Mouse (Mus musculus): ENCODE results near the gene Chst10.
A peak's percentile ranks its signal among the peaks of the same experiment; 100 is the strongest.

Gene Chst10

DNA sequence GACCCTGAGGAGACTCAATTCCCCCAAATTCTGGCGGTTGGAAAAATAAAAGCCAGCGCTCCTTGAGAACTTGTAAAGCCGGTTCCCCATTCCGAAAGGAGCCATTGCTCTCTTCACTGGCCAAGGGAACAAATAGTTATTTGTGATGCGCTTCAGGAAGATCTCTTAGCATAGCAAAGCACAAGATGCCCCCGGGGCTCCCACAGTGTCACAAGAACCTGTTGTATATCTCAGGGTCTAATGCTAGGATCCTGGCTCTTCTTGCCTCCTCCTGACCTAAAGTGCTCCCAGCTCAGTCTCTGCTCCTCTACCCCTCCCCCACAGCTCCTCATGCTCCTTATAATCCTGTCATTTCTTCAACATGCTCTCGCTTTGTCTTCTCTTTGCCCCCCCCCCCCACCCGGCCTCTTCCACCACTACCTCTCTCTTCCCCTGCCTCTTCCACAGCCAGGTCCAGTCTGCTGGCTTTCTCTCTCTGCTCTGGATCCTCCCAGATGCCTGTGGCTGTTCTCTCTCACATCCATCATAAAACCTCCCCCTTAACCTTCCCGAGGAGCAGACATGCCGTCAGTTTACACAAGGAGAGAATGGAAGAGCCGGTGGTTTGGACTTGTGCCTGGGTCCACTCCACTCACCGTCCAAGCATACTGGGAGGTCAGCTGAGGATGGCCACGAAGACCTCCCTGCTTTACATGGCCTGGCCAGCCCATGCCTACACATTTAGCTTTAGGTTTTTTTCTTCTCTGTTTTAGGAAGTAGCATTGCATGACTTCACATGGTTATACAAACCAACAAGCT lies 28.4 kb downstream of the Chst10 start:
- peak; percentile 71 for DNase-seq (ENCODE audit: low read depth, low spot score)

DNA sequence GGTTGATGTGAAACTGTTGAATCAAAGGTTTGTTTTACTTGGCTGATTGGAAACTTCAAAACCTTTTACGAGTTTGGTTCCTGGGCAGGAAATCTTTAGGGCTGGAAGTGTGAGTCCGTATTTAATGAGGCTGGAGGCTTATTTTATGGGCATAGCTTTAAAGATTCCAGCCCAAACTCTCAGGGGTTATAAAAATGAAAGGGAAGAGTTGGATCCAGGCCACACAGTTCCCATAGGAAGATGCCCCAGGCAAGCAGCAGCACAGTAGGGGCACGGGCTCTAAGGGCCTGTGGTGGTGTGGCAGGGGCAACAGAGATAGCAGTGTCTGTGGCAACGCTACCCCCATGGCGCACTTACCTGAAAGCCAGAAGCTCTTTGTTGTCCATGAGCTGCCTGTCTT lies 31.7 kb downstream of the Chst10 start:
- DNase-seq (ENCODE audit: low read depth, low spot score): no peak

DNA sequence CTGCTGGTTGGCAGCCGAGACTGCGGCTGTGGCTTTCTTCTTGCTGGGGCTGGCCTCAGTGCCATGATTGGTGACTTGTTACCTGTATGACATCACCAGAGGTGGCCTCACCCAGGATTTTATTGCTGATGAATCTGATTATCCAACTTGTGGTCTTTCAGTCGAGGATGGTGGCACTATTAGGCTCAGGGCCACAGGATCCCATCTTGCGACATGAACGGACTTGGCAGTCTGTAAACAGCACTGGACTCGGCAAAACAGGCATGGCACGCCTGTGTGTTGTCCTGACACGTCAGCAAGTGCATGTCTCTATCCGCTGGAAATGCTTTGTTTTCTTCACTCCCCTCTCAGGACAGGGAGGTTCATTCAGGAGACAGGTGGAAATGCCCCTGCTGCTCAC lies 33.6 kb downstream of the Chst10 start:
- DNase-seq (ENCODE audit: low read depth, low spot score): no peak

DNA sequence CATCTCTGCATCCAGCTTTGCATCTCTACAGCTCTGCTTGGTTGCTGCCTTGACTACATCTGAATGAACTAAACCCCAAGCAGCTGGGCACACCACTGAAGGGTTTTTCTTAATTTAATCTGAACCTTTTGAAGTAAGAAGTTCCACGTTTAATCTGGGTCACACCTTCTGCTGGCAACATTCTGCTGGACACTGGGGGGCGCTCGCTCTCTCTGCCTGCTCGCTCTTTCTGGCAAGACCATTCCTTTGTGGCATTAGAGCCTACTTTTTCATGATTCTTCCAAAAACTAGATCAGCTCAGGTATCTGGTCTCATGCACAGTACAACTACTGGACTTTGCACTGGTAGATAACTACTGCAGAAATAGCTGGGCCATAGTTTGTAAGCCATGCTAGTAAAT lies 35.7 kb downstream of the Chst10 start:
- DNase-seq (ENCODE audit: low read depth, low spot score): peak; percentile 42

DNA sequence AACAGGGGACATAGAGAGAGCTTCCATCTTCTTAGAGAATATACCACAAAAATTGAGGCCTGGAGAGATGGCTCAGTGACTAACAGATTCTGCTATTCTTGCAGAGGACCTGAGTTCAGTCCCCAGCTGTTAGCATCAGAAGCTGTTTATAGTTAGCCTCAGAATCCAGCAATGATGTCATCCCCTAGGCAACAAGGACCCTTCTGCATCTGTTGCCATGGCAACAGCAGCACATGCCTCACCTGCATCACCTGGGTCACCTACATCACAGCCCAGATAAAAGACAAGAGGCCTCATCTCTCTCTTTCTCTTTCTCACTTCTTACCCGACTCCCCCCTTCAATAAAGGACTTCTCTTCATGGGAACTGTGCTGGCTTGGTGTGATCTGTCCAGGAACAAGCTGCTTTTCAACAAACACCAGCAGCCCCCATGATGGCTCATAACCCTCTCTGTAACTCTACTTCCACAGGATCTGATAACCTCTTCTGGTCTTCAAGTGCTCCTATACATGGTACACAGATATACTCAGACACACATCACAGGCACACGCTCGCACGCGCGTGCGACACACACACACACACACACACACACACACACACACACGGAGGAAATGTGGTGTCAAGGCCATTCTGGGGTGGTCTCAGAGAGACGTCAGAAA lies 37.0 kb downstream of the Chst10 start:
- DNase-seq (ENCODE audit: low read depth, low spot score): no peak

DNA sequence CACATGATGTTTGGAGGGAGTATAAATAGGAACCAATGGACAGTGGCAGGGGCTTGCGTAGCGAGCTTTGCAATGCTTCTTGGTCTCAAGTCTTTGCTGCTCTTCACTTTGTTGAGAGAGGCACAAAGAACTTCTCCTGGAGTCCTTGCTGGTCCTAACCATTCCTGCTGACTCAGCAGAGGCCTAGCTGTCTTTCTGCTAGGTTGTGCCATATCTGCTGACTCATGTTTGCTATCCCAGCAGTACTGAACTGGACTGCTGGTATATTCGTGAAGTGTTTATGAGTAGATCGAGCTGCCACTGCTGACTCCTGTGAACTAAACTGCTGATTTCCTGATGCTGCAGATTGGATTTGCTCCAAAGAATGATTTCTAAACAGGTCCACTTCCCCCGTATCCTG lies 37.8 kb downstream of the Chst10 start:
- DNase-seq (ENCODE audit: low read depth, low spot score): no peak

DNA sequence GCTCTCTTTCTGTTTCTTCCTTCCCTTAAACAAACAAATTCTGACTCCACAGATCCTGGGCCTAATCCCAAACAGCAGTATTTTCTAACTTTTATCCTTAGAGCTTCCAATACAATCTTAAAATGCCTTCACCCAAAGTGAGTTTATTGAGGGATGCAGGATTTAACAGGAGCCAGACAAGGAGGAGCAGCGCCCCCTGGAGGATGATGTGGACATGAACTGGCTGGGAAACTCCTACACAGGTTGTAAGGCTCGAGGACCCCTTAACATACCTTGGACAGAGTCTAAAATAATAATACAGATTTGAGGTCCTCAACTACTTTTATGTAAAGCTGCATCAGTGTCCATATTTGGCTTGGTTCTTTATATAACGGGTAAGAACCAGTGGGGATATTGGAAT lies 41.8 kb downstream of the Chst10 start:
- peak; percentile 87 for DNase-seq (ENCODE audit: low read depth, low spot score)

GRCm38 (mm10) chr1:38852250-38852649 lies 45.7 kb downstream of the Chst10 start:
- DNase-seq (ENCODE audit: low read depth, low spot score): no peak

GRCm38 (mm10) chr1:38850650-38851049 lies 47.3 kb downstream of the Chst10 start:
- no peak for DNase-seq (ENCODE audit: low read depth, low spot score)

GRCm38 (mm10) chr1:38848451-38849289 lies 49.3 kb downstream of the Chst10 start:
- DNase-seq (ENCODE audit: low read depth, low spot score): no peak

DNA sequence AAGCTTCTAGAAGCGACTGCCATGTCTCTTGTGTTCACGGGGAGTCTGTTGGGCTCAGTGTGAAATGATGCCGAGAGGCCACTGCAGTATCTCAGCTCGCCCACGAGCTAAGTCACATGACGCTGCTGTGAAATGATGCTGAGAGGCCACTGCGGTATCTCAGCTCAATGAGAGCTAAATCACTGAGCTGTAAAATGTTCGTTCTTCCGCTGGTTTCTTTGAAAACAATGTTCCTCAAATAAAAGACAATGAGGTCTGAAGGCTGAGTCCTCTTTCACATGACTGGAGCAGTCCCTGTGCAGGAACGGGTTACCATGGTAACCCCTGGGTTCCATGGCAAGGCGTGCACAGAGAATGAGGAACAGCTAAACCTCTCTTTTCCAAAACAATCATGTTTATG lies 50.0 kb downstream of the Chst10 start:
- DNase-seq (ENCODE audit: low read depth, low spot score): no peak

DNA sequence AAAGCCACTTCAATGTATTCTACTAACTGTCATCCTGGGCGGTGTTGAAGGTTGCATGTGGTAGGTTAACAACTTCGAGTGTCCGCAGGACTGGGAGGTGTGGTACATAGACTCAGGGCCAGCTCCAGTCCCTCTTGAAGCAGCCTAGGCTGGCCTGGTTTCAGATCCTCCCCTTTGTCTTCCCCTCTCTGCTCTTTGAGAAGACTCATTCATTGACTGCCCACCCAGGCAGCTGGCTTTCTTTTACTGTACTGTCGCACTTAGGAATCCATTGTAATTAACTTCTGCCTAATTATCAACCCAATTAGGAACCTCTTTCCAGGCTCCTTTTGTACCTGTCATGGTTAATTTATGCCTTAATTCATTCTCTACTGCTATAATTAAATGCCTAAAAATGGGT lies 54.7 kb downstream of the Chst10 start:
- DNase-seq (ENCODE audit: low read depth, low spot score): no peak

GRCm38 (mm10) chr1:38842861-38843260 lies 55.1 kb downstream of the Chst10 start:
- no peak for DNase-seq (ENCODE audit: low read depth, low spot score)

GRCm38 (mm10) chr1:38839944-38840343 lies 58.0 kb downstream of the Chst10 start:
- no peak for DNase-seq (ENCODE audit: low read depth, low spot score)

DNA sequence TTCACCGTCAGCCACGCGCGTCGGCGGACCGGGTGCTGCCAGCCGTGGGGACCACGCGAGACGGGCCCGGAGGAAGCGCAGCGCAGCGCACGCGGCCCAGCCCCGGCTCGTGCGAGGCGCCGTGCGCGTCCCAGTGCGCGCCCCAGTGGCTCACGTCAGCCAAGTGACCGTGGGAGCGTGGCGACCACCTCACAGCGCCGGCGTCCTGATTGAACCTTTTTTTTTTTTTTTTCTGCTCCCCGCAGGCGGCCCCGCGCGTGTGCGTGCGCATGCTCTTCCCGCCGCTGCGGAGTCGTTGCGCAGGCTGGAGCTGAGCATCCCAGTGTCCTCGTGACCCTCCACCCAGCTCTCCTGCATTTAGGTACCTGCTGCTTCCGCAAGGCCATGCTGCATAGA lies 61.5 kb downstream of the Chst10 start, which contains the start of gene Lonrf2:
TSS of gene Lonrf2 (minus strand) at position 235 of the 396 bp plus-strand sequence.
- peak; percentile 73 for DNase-seq (ENCODE audit: low read depth, low spot score)

DNA sequence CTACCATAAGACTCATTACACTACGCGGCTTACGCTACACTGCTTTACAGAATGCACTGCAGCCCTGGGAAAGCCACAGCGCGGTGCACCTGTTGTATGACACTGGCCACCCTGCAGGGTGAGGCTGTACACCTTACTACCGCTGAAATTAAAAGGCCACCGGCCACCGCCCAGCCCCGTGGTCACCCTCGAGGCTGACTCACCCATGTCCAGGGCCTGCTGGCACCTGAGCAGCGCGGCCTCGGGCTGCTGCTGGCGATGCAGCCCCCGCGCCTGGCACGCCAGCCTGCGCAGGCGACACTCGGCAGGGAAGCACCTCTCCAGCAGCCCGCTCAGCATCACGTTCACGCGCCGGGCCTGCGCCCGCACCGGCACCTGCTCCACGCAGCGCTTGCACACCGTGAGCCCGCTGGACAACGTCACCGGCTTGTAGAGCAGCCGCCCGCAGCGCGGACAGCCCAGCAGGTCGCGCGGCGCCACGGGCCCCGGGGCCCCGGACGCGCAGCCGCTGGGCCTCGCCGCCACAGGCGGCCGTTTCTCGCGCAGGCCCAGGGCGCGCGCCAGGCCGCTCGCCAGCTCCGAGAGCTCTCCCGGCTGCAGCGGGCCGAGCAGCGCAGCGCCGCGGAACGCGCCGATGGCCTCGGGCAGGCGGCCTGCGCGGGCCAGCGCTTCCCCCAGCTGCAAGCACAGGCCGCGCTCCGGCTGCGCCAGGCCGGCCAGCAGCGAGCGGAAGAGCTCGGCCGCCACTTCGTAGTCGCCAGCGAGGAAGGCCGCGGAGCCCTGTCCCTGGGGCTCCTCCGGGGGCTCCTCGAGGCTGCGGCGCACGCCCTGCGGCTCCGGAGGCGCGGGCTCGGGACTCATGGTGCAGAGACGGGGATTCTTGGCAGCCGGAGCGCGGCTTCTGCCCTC lies 62.1 kb downstream of the Chst10 start:
- no peak for DNase-seq (ENCODE audit: low read depth, low spot score)

- peak; percentile 79 for DNase-seq (ENCODE audit: low read depth, low spot score)
Observed at GRCm38 (mm10) chr1:38834899-38835298, 63.1 kb downstream of the Chst10 start.

GRCm38 (mm10) chr1:38824926-38825325 lies 73.0 kb downstream of the Chst10 start:
- DNase-seq (ENCODE audit: low read depth, low spot score): no peak

DNA sequence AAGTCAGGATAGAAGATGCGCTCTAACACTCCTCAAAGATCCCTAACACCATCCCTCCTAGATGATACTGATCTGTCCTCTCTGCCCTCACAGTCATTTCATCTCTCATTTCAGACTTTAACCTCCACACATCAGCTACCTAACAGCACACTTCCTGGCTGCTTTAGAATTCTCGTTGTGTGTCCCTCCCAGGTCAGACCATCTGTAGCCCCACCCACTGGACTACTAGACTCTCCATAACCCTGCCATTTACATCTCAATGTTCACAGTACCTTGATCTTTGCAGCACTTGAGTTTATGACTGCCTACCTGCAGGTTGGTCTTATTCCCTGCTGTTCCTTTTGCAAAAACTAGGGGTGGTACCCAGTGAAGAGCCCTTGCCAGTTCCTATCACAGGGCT lies 74.1 kb downstream of the Chst10 start:
- DNase-seq (ENCODE audit: low read depth, low spot score): peak; percentile 98

GRCm38 (mm10) chr1:38819691-38820090 lies 78.3 kb downstream of the Chst10 start:
- no peak for DNase-seq (ENCODE audit: low read depth, low spot score)

- DNase-seq (ENCODE audit: low read depth, low spot score): no peak
Observed at GRCm38 (mm10) chr1:38817671-38818070, 80.3 kb downstream of the Chst10 start.

All from ES-CJ7 (cell line).